Mouse (Mus musculus) small intestine, adult 10 weeks (tissue): ENCODE measurements around the gene Slc6a3. TPM values are rescaled to one million over a fixed set of nuclear protein-coding genes. Genes with fewer than 3 reads are reported as not detected.

Experiments
- polyA plus RNA-seq: library from polyadenylated mRNA; stranded (reverse); fragments of 350-450 nt; fragmentation: Illumina TruSeq; extraction: RNeasy Lipid Tissue Mini Kit (QIAGEN cat#74804); gene quantifications from one replicate; pipeline ENCODE4 v1.2.3, GENCODE M21; 2014; ENCODE audit warnings: low replicate concordance

Gene Slc6a3
- polyA plus RNA-seq, result 0.78 TPM

DNA sequence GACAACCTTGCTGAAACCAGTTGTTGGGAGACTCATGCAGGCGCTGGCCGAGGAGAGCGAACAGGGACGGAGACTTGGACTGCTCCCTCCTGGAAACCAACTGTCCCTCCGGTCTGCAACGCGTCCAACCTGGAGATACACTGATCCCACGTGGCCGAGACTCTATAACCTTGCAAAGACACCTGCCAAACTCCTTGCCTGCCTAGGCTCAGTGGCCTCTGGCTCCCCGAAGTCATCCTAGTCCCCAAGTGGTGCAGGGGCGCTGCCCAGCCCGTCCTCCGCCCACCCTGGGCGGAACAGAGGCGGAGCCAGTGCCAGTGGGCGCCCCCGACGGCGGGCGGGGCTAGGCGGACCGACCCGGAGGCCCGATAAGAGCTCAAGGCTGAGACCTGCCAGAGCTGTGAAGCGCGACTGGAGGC lies at the start of gene Slc6a3:
Gene Slc6a3, plus strand, starts transcription at position 345 of the 419 bp plus-strand sequence.

DNA sequence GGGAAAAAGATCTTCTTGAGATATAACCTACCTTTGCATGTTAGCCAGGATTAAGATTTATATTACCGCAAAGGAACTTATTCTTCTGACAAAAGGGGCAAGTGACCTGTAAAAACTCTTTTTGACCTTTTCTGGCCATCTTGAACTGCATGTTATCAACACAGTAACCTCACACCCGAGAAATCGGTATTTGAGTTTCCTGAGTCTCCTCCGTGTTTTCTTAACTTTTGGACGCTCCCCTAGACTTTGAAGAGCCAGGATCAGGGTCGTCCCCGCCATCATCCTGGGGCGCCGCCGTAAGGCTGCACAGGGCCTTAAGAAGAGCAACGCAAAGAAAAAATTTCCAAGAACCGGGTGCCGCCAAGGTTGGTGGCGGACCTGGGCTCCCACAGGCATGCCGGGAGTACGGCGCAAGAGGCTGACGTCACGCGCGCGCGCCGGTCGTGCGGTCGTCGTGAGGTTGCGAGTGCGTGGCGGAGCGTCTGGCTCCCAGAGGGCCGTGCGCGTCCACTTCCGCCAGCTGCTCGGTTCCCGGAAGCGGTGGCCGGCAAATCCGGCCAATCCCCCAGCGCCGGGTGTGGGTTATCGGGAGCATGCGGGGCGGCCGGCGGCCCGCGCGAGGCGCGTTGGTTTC lies 67.1 kb downstream of the Slc6a3 start, which contains the start of gene Clptm1l:
Gene Clptm1l, plus strand, starts transcription at position 485 of the 634 bp plus-strand sequence.

GRCm38 (mm10) chr13:73626745-73627549 lies 90.4 kb downstream of the Slc6a3 start, which contains the start of gene Tert:
Gene Tert (plus strand): TSS chr13:73626911.

Other genes with a start within 250 kb of the Slc6a3 start
- 68.4 TPM for gene Mrpl36, start 208.2 kb upstream of the Slc6a3 start, polyA plus RNA-seq
- gene Ndufs6, start 208.2 kb upstream of the Slc6a3 start, polyA plus RNA-seq, result 39.8 TPM
- gene Lpcat1, start 69.5 kb upstream of the Slc6a3 start, polyA plus RNA-seq, result 2.5 TPM
- 70.4 TPM for gene Clptm1l, start 67.3 kb downstream of the Slc6a3 start, polyA plus RNA-seq
- gene Tert, start 90.2 kb downstream of the Slc6a3 start, polyA plus RNA-seq, result 0.67 TPM
- gene Slc6a18, start 141.3 kb downstream of the Slc6a3 start, polyA plus RNA-seq, result 0.19 TPM
- gene Slc6a19, start 168.1 kb downstream of the Slc6a3 start, polyA plus RNA-seq, result 295 TPM
- 12.3 TPM for gene Slc12a7, start 196.3 kb downstream of the Slc6a3 start, polyA plus RNA-seq